Mouse (Mus musculus) lung, postnatal 10 days (tissue): ENCODE results near the gene Retn.

Experiments used
- DNase-seq: peaks from one replicate; pipeline ENCODE4 v3.0.0; 2021

The Retn gene

GRCm38 (mm10) chr8:3655526-3655925 is at the start of gene Retn:
TSS of gene Retn (plus strand) at chr8:3655770.
- DNase-seq: no peak

- DNase-seq: no peak
Measured at GRCm38 (mm10) chr8:3606593-3606992, 49.0 kb upstream of the Retn start.

GRCm38 (mm10) chr8:3607822-3608221 is 47.7 kb upstream of the Retn start:
- no peak for DNase-seq

GRCm38 (mm10) chr8:3609046-3609815 is 46.3 kb upstream of the Retn start:
- no peak for DNase-seq

- DNase-seq: no peak
Measured at GRCm38 (mm10) chr8:3609816-3610150, 45.8 kb upstream of the Retn start.

GRCm38 (mm10) chr8:3621199-3621970 is 34.2 kb upstream of the Retn start, which contains the start of the genes Xab2 and Pet100:
TSS of gene Xab2 (minus strand) at chr8:3621316.
TSS of gene Pet100 (plus strand) at chr8:3621548.
- peak; percentile 99 for DNase-seq

- no peak for DNase-seq
Measured at GRCm38 (mm10) chr8:3622119-3622518, 33.5 kb upstream of the Retn start.

GRCm38 (mm10) chr8:3625445-3625844 is 30.1 kb upstream of the Retn start, which contains the start of gene Pcp2:
TSS of gene Pcp2 (minus strand) at chr8:3625545.
- DNase-seq: no peak

- DNase-seq: no peak
Measured at GRCm38 (mm10) chr8:3626971-3627370, 28.6 kb upstream of the Retn start.

GRCm38 (mm10) chr8:3628014-3628413 is 27.6 kb upstream of the Retn start:
- DNase-seq: peak; percentile 56

GRCm38 (mm10) chr8:3630647-3631477 is 24.7 kb upstream of the Retn start, which contains the start of gene Stxbp2:
TSS of gene Stxbp2 (plus strand) at chr8:3630955.
- peak; percentile 82 for DNase-seq

- peak; percentile 46 for DNase-seq
Measured at GRCm38 (mm10) chr8:3631478-3631875, 24.1 kb upstream of the Retn start.

- DNase-seq: peak; percentile 79
Measured at GRCm38 (mm10) chr8:3645804-3646203, 9.8 kb upstream of the Retn start.

- peak; percentile 21 for DNase-seq
Measured at GRCm38 (mm10) chr8:3646824-3647531, 8.6 kb upstream of the Retn start.

GRCm38 (mm10) chr8:3647561-3647960 is 8.0 kb upstream of the Retn start:
- no peak for DNase-seq

- DNase-seq: no peak
Measured at GRCm38 (mm10) chr8:3648268-3648667, 7.3 kb upstream of the Retn start.

GRCm38 (mm10) chr8:3648990-3649389 is 6.6 kb upstream of the Retn start:
- no peak for DNase-seq

GRCm38 (mm10) chr8:3652845-3653244 is 2.7 kb upstream of the Retn start:
- DNase-seq: no peak

- no peak for DNase-seq
Measured at GRCm38 (mm10) chr8:3654726-3655508, 653 bp upstream of the Retn start.

GRCm38 (mm10) chr8:3656725-3657381 is 1.3 kb downstream of the Retn start:
- DNase-seq: no peak

- DNase-seq: no peak
Measured at GRCm38 (mm10) chr8:3660889-3661288, 5.3 kb downstream of the Retn start.
